Mouse (Mus musculus): ENCODE data around the gene Jpt1. TPM values are rescaled to one million over a fixed set of nuclear protein-coding genes. Genes with fewer than 3 reads are reported as not detected.
"Not testable (repeated sequence)": the region's sequence is repeated elsewhere in the genome, so short reads cannot be mapped to it uniquely, and the experiment has no call there.

Jpt1 gene
- polyA plus RNA-seq, 1 experiment, result 386 TPM

GRCm38 (mm10) chr11:115457405-115457804, 56.8 kb downstream of the Jpt1 start:
- H3K27me3 ChIP-seq (ENCODE audit: control insufficient read depth, insufficient read depth, insufficient read length), result peaks cover 14% of the 10 kb centered on the region
- no peaks in the 10 kb centered on the region for H3K36me3 ChIP-seq (ENCODE audit: control insufficient read depth, insufficient read depth)
- no peak overlapping the region for H3K4me2 ChIP-seq (ENCODE audit: low read depth)
- no peak overlapping the region for H3ac ChIP-seq (ENCODE audit: control insufficient read depth, insufficient read length)
- no peak overlapping the region for H3K4me3 ChIP-seq
- no peaks in the 10 kb centered on the region for H3K79me2 ChIP-seq (ENCODE audit: control insufficient read depth, insufficient read depth)
- TF ChIP-seq MYOG (IDR thresholded peaks at IDR 0.05; ENCODE audit: control insufficient read depth in 1 of 3, insufficient read depth in 1 of 3, insufficient read length in 2 of 3, low read depth in 2 of 3), result no peak
- TF ChIP-seq SRF (IDR thresholded peaks at IDR 0.05; ENCODE audit: control insufficient read depth, insufficient read length, low read depth), result no peak
- TF ChIP-seq MYOD1 (IDR thresholded peaks at IDR 0.05; ENCODE audit: control insufficient read depth in 1 of 3, insufficient read length in 2 of 3, low read depth in 2 of 3), result no peak
- no peak for TF ChIP-seq CEBPB (IDR thresholded peaks at IDR 0.05; ENCODE audit: insufficient read depth, poor library complexity, severe bottlenecking)
- no peak for TF ChIP-seq POLR2A (IDR thresholded peaks at IDR 0.05; ENCODE audit: insufficient read length, low read depth)
- TF ChIP-seq TCF3 (IDR thresholded peaks at IDR 0.05; ENCODE audit: insufficient read length, low read depth), result no peak
- no peak for TF ChIP-seq POLR2AphosphoS2 (IDR thresholded peaks at IDR 0.05; ENCODE audit: insufficient read length, low read depth)
- TF ChIP-seq MAX (IDR thresholded peaks at IDR 0.05; ENCODE audit: low read depth), result no peak
- no peak for TF ChIP-seq E2F4 (IDR thresholded peaks at IDR 0.05; ENCODE audit: insufficient read depth)
- TF ChIP-seq REST (IDR thresholded peaks at IDR 0.05; ENCODE audit: insufficient read depth, insufficient read length), result no peak
- TF ChIP-seq USF1 (IDR thresholded peaks at IDR 0.05; ENCODE audit: low read depth), result no peak
- no peak for TF ChIP-seq TCF12 (IDR thresholded peaks at IDR 0.05; ENCODE audit: insufficient read depth, poor library complexity, severe bottlenecking)

GRCm38 (mm10) chr11:115456182-115456581, 58.0 kb downstream of the Jpt1 start:
- no peaks in the 10 kb centered on the region for H3K36me3 ChIP-seq (ENCODE audit: control insufficient read depth, insufficient read depth)
- no peak overlapping the region for H3K4me3 ChIP-seq
- H3K79me2 ChIP-seq (ENCODE audit: control insufficient read depth, insufficient read depth), result no peaks in the 10 kb centered on the region
- peaks cover 14% of the 10 kb centered on the region for H3K27me3 ChIP-seq (ENCODE audit: control insufficient read depth, insufficient read depth, insufficient read length)
- H3ac ChIP-seq (ENCODE audit: control insufficient read depth, insufficient read length), result no peak overlapping the region
- no peak overlapping the region for H3K4me2 ChIP-seq (ENCODE audit: low read depth)
- TF ChIP-seq POLR2AphosphoS2 (IDR thresholded peaks at IDR 0.05; ENCODE audit: insufficient read length, low read depth), result no peak
- no peak for TF ChIP-seq MYOG (IDR thresholded peaks at IDR 0.05; ENCODE audit: control insufficient read depth in 1 of 3, insufficient read depth in 1 of 3, insufficient read length in 2 of 3, low read depth in 2 of 3)
- TF ChIP-seq POLR2A (IDR thresholded peaks at IDR 0.05; ENCODE audit: insufficient read length, low read depth), result no peak
- no peak for TF ChIP-seq REST (IDR thresholded peaks at IDR 0.05; ENCODE audit: insufficient read depth, insufficient read length)
- TF ChIP-seq MAX (IDR thresholded peaks at IDR 0.05; ENCODE audit: low read depth), result no peak
- TF ChIP-seq USF1 (IDR thresholded peaks at IDR 0.05; ENCODE audit: low read depth), result no peak
- no peak for TF ChIP-seq MYOD1 (IDR thresholded peaks at IDR 0.05; ENCODE audit: control insufficient read depth in 1 of 3, insufficient read length in 2 of 3, low read depth in 2 of 3)
- TF ChIP-seq SRF (IDR thresholded peaks at IDR 0.05; ENCODE audit: control insufficient read depth, insufficient read length, low read depth), result no peak
- no peak for TF ChIP-seq TCF12 (IDR thresholded peaks at IDR 0.05; ENCODE audit: insufficient read depth, poor library complexity, severe bottlenecking)
- TF ChIP-seq E2F4 (IDR thresholded peaks at IDR 0.05; ENCODE audit: insufficient read depth), result no peak

GRCm38 (mm10) chr11:115455619-115456018, 58.6 kb downstream of the Jpt1 start:
- peaks cover 14% of the 10 kb centered on the region for H3K27me3 ChIP-seq (ENCODE audit: control insufficient read depth, insufficient read depth, insufficient read length)
- H3K4me2 ChIP-seq (ENCODE audit: low read depth), result no peak overlapping the region
- no peaks in the 10 kb centered on the region for H3K36me3 ChIP-seq (ENCODE audit: control insufficient read depth, insufficient read depth)
- no peak overlapping the region for H3ac ChIP-seq (ENCODE audit: control insufficient read depth, insufficient read length)
- no peak overlapping the region for H3K4me3 ChIP-seq
- TF ChIP-seq TCF12 (IDR thresholded peaks at IDR 0.05; ENCODE audit: insufficient read depth, poor library complexity, severe bottlenecking), result no peak
- no peak for TF ChIP-seq USF1 (IDR thresholded peaks at IDR 0.05; ENCODE audit: low read depth)
- no peak for TF ChIP-seq MYOG (IDR thresholded peaks at IDR 0.05; ENCODE audit: control insufficient read depth in 1 of 3, insufficient read depth in 1 of 3, insufficient read length in 2 of 3, low read depth in 2 of 3)
- TF ChIP-seq POLR2AphosphoS2 (IDR thresholded peaks at IDR 0.05; ENCODE audit: insufficient read length, low read depth), result no peak
- no peak for TF ChIP-seq MAX (IDR thresholded peaks at IDR 0.05; ENCODE audit: low read depth)
- no peak for TF ChIP-seq REST (IDR thresholded peaks at IDR 0.05; ENCODE audit: insufficient read depth, insufficient read length)
- TF ChIP-seq CEBPB (IDR thresholded peaks at IDR 0.05; ENCODE audit: insufficient read depth, poor library complexity, severe bottlenecking), result no peak
- TF ChIP-seq POLR2A (IDR thresholded peaks at IDR 0.05; ENCODE audit: insufficient read length, low read depth), result no peak
- TF ChIP-seq TCF3 (IDR thresholded peaks at IDR 0.05; ENCODE audit: insufficient read length, low read depth), result no peak
- no peak for TF ChIP-seq MYOD1 (IDR thresholded peaks at IDR 0.05; ENCODE audit: control insufficient read depth in 1 of 3, insufficient read length in 2 of 3, low read depth in 2 of 3)
- no peak for TF ChIP-seq SRF (IDR thresholded peaks at IDR 0.05; ENCODE audit: control insufficient read depth, insufficient read length, low read depth)
- no peak for TF ChIP-seq E2F4 (IDR thresholded peaks at IDR 0.05; ENCODE audit: insufficient read depth)
- no peaks in the 10 kb centered on the region for H3K79me2 ChIP-seq (ENCODE audit: control insufficient read depth, insufficient read depth)

DNA sequence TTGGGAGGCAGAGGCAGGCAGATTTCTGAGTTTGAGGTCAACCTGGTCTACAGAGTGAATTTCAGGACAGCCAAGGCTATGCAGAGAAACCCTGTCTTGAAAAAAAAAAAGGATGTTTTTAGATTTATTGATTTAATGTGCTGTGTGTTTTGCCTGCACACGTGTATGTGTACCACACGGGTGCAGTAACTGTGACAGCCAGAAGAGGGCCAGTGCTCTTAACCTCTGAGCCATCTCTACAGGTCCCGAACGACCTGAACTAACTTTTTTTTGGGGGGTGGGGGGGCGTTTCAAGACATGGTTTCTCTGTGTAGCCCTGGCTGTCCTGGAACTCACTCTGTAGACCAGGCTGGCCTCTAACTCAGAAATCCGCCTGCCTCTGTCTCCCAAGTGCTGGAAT, 59.4 kb downstream of the Jpt1 start:
- not testable (repeated sequence) for H3K79me2 ChIP-seq (ENCODE audit: control insufficient read depth, insufficient read depth); H3K36me3 ChIP-seq (ENCODE audit: control insufficient read depth, insufficient read depth); H3K4me3 ChIP-seq; H3ac ChIP-seq (ENCODE audit: control insufficient read depth, insufficient read length); H3K4me2 ChIP-seq (ENCODE audit: low read depth)
- H3K27me3 ChIP-seq (ENCODE audit: control insufficient read depth, insufficient read depth, insufficient read length), result peaks cover 14% of the 10 kb centered on the region

- H3ac ChIP-seq (ENCODE audit: control insufficient read depth, insufficient read length), result no peak overlapping the region
- H3K79me2 ChIP-seq (ENCODE audit: control insufficient read depth, insufficient read depth), result no peaks in the 10 kb centered on the region
- TF ChIP-seq POLR2AphosphoS2 (IDR thresholded peaks at IDR 0.05; ENCODE audit: insufficient read length, low read depth) (no peak), SRF (IDR thresholded peaks at IDR 0.05; ENCODE audit: control insufficient read depth, insufficient read length, low read depth) (no peak), MYOD1 (IDR thresholded peaks at IDR 0.05; ENCODE audit: control insufficient read depth in 1 of 3, insufficient read length in 2 of 3, low read depth in 2 of 3) (no peak), USF1 (IDR thresholded peaks at IDR 0.05; ENCODE audit: low read depth) (no peak), TCF3 (IDR thresholded peaks at IDR 0.05; ENCODE audit: insufficient read length, low read depth) (no peak), MAX (IDR thresholded peaks at IDR 0.05; ENCODE audit: low read depth) (no peak), REST (IDR thresholded peaks at IDR 0.05; ENCODE audit: insufficient read depth, insufficient read length) (no peak), TCF12 (IDR thresholded peaks at IDR 0.05; ENCODE audit: insufficient read depth, poor library complexity, severe bottlenecking) (no peak), MYOG (IDR thresholded peaks at IDR 0.05; ENCODE audit: control insufficient read depth in 1 of 3, insufficient read depth in 1 of 3, insufficient read length in 2 of 3, low read depth in 2 of 3) (no peak), E2F4 (IDR thresholded peaks at IDR 0.05; ENCODE audit: insufficient read depth) (no peak), CEBPB (IDR thresholded peaks at IDR 0.05; ENCODE audit: insufficient read depth, poor library complexity, severe bottlenecking) (no peak), POLR2A (IDR thresholded peaks at IDR 0.05; ENCODE audit: insufficient read length, low read depth) (no peak)
- no peaks in the 10 kb centered on the region for H3K36me3 ChIP-seq (ENCODE audit: control insufficient read depth, insufficient read depth)
- H3K27me3 ChIP-seq (ENCODE audit: control insufficient read depth, insufficient read depth, insufficient read length), result peaks cover 18% of the 10 kb centered on the region
- H3K4me3 ChIP-seq, result no peak overlapping the region
- H3K4me2 ChIP-seq (ENCODE audit: low read depth), result no peak overlapping the region
Observed at GRCm38 (mm10) chr11:115453306-115453705, 60.9 kb downstream of the Jpt1 start.

All from myocyte (in vitro differentiated cells).